In the genomic region with DNA sequence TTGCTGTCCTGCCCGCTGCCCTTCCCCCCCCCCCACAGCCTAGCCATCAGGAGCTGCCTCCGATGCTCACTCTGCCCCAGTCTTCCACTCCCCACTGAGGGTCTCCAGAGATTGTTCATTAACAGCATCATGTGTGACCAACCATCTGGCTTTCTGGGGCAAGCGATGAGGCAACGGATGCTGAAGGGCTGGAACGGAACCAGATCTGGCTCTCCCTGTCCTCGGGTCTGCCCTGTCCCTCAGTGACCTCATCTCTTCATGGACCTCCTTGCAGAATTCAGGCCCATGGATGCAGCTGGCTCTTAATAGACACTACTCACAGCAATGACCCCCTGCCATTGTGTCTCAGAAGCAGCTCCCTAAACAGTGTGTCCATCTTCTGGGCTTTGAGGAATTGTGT, we compare ENCODE assay signal across 31 mouse cellular contexts. TPM values are rescaled to one million over a fixed set of nuclear protein-coding genes. Genes with fewer than 3 reads are reported as not detected.
A peak's percentile ranks its signal among the peaks of the same experiment; 100 is the strongest.
DNase-seq lines count a peak whose midpoint lies in the region; ATAC-seq lines count a peak whose summit lies in the region.
"Had no signal": no experiment of that assay in that cellular context is flagged by ENCODE, and none has a peak within 500 bp of the region (broad histone marks: within the 10 kb centered on the region; RNA-seq: fewer than 3 reads in every experiment).

No protein-coding gene starts in this region.

- peaks cover 9% of the 10 kb centered on the region; the same call in 1 of the 2 replicates for H3K27me3 ChIP-seq in midbrain, embryonic 12.5 days
- no peaks in the 10 kb centered on the region for H3K27me3 ChIP-seq in midbrain, embryonic 15.5 days (replicated peaks)
- H3K27me3 ChIP-seq: embryonic facial prominence, embryonic 15.5 days; hindbrain, embryonic 15.5 days; kidney, embryonic 15.5 days; limb, embryonic 15.5 days; midbrain, embryonic 13.5 days had no signal

- H3K36me3 ChIP-seq in midbrain, embryonic 12.5 days, result no peaks in the 10 kb centered on the region
- H3K36me3 ChIP-seq in midbrain, embryonic 15.5 days (replicated peaks), result no peaks in the 10 kb centered on the region
- H3K36me3 ChIP-seq: embryonic facial prominence, embryonic 10.5 days; embryonic facial prominence, embryonic 15.5 days; forebrain, embryonic 12.5 days; heart, embryonic 15.5 days; hindbrain, embryonic 10.5 days; hindbrain, embryonic 15.5 days; kidney, embryonic 15.5 days; limb, embryonic 10.5 days; limb, embryonic 15.5 days; liver, embryonic 13.5 days; midbrain, embryonic 13.5 days had no signal

- no peaks in the 10 kb centered on the region for H3K4me1 ChIP-seq in midbrain, embryonic 12.5 days
- no peaks in the 10 kb centered on the region; the same call in 1 of the 2 replicates for H3K4me1 ChIP-seq in midbrain, embryonic 15.5 days
- H3K4me1 ChIP-seq: heart, embryonic 15.5 days; hindbrain, embryonic 15.5 days; liver, embryonic 13.5 days; megakaryocyte, embryonic 14.5 days had no signal

- ATAC-seq in midbrain, embryonic 12.5 days (ENCODE audit: low FRiP score, low read depth), result peak; percentile 27; the same call in 1 of the 2 replicates
- ATAC-seq in midbrain, embryonic 15.5 days (replicated peaks), result no peak
- ATAC-seq: activated CD4-positive, CD25-positive, alpha-beta regulatory T cell, adult 4 months; forebrain, postnatal 0 days; inflammation-experienced regulatory T-cells, adult 6 months; lung, postnatal 0 days; midbrain, embryonic 13.5 days had no signal

- 84% methylated on average over 6 of the region's 6 CpGs for WGBS in midbrain, embryonic 12.5 days
- WGBS in midbrain, embryonic 15.5 days, result 58% methylated on average over 6 of the region's 6 CpGs

- H3K27ac ChIP-seq in midbrain, embryonic 12.5 days (replicated peaks), result no peak overlapping the region
- H3K27ac ChIP-seq in midbrain, embryonic 15.5 days, result no peak overlapping the region
- H3K27ac ChIP-seq: embryonic facial prominence, embryonic 10.5 days; embryonic facial prominence, embryonic 15.5 days; forebrain, embryonic 12.5 days; heart, embryonic 15.5 days; hindbrain, embryonic 10.5 days; hindbrain, embryonic 15.5 days; kidney, embryonic 15.5 days; layer of hippocampus, adult 2 months; limb, embryonic 10.5 days; limb, embryonic 15.5 days; liver, embryonic 13.5 days; midbrain, embryonic 13.5 days had no signal

- no peaks in the 10 kb centered on the region for H3K9me3 ChIP-seq in midbrain, embryonic 12.5 days
- no peaks in the 10 kb centered on the region for H3K9me3 ChIP-seq in midbrain, embryonic 15.5 days
- H3K9me3 ChIP-seq: embryonic facial prominence, embryonic 10.5 days; embryonic facial prominence, embryonic 15.5 days; forebrain, embryonic 12.5 days; heart, embryonic 15.5 days; hindbrain, embryonic 10.5 days; hindbrain, embryonic 15.5 days; kidney, embryonic 15.5 days; limb, embryonic 10.5 days; limb, embryonic 15.5 days; liver, embryonic 13.5 days; megakaryocyte, embryonic 14.5 days; midbrain, embryonic 13.5 days had no signal

- no peak overlapping the region for H3K4me2 ChIP-seq in midbrain, embryonic 12.5 days (replicated peaks)
- no peak overlapping the region for H3K4me2 ChIP-seq in midbrain, embryonic 15.5 days
- H3K4me2 ChIP-seq: embryonic facial prominence, embryonic 15.5 days; forebrain, embryonic 12.5 days; heart, embryonic 15.5 days; hindbrain, embryonic 15.5 days; kidney, embryonic 15.5 days; limb, embryonic 15.5 days; liver, embryonic 13.5 days; midbrain, embryonic 13.5 days had no signal

- H3K4me3 ChIP-seq in midbrain, embryonic 12.5 days, result no peak overlapping the region
- H3K4me3 ChIP-seq in midbrain, embryonic 15.5 days, result no peak overlapping the region
- H3K4me3 ChIP-seq: embryonic facial prominence, embryonic 10.5 days; embryonic facial prominence, embryonic 15.5 days; forebrain, embryonic 12.5 days; heart, embryonic 15.5 days; hindbrain, embryonic 10.5 days; hindbrain, embryonic 15.5 days; kidney, embryonic 15.5 days; layer of hippocampus, adult 2 months; limb, embryonic 10.5 days; limb, embryonic 15.5 days; liver, embryonic 13.5 days; megakaryocyte, embryonic 14.5 days; midbrain, embryonic 13.5 days had no signal

- peak; percentile 29 to 40 for DNase-seq in heart, adult 18-20 months
- no peak for DNase-seq in heart, postnatal 4 days
- DNase-seq in gastrocnemius, postnatal 25 days, result peak; percentile 42
- no peak for DNase-seq in ovary, postnatal 14 days (ENCODE audit: low spot score)
- DNase-seq: adrenal gland, adult 2 months; adrenal gland, postnatal 36 days; B cell, adult 2 months; cerebellum, adult 2 months; cerebellum, postnatal 25 days; forebrain, postnatal 0 days; kidney, adult 11 months; kidney, postnatal 25 days; liver, embryonic 13.5 days; lung, adult 18-20 months had no signal

- H3K9ac ChIP-seq in midbrain, embryonic 12.5 days (replicated peaks), result no peak overlapping the region
- H3K9ac ChIP-seq in midbrain, embryonic 15.5 days, result no peak overlapping the region
- H3K9ac ChIP-seq: embryonic facial prominence, embryonic 15.5 days; forebrain, embryonic 12.5 days; forebrain, postnatal 0 days; heart, embryonic 15.5 days; hindbrain, embryonic 15.5 days; kidney, embryonic 15.5 days; limb, embryonic 15.5 days; liver, embryonic 13.5 days; midbrain, embryonic 13.5 days had no signal

RNA-seq across cellular contexts. Expression of a gene that starts 8.9 kb away (rescaled TPM):
- 1 to 10 TPM; 3.3 to 5.3 TPM for total RNA-seq in heart, adult 18-20 months (2021)
- 1 to 10 TPM; 4.2 to 5.6 TPM for total RNA-seq in heart, postnatal 4 days (2021)
- polyA plus RNA-seq in midbrain, embryonic 12.5 days (2016; fragmentation: Nextera tagmentation; extraction: Ambion mirVana), result 2.9 and 3.8 TPM in 2 replicates
- polyA plus RNA-seq in midbrain, embryonic 15.5 days (2015; fragmentation: Nextera tagmentation; extraction: Ambion mirVana), result 6.6 and 6.9 TPM in 2 replicates
- total RNA-seq in gastrocnemius, postnatal 25 days (2021), result 1 to 10 TPM; 6.5 to 9.5 TPM

Comparison
In these comparisons a context has a peak if more than half of its experiments do, and no peak if none do; other contexts are left out.
1. DNase-seq: peak in heart, adult 18-20 months (2 of 2) and gastrocnemius, postnatal 25 days (single experiment); none in heart, postnatal 4 days (single experiment) and ovary, postnatal 14 days (single experiment).